Mouse (Mus musculus) lung, embryonic 16.5 days (tissue): Measurements from ENCODE around the gene Ggcx. TPM values are rescaled to one million over a fixed set of nuclear protein-coding genes. Genes with fewer than 3 reads are reported as not detected.
"Not testable (repeated sequence)": the region's sequence is repeated elsewhere in the genome, so short reads cannot be mapped to it uniquely, and the experiment has no call there.

ENCODE experiments used
- ATAC-seq: fragments of 200-750 bp; cut with Nextera tagmentation; 2 replicates; pipeline ENCODE4 v1.8.0; 2017; ENCODE audit warnings: low read depth, mild to moderate bottlenecking, moderate library complexity
- H3K27ac ChIP-seq: fragments of 300-500 bp; sonication (generic); 2 replicates; pipeline ENCODE4 v1.5.1; 2014; ENCODE audit warnings: mild to moderate bottlenecking, control low read depth, low read length
- H3K27me3 ChIP-seq: fragments of 300-500 bp; sonication (generic); 2 replicates; pipeline ENCODE4 v1.6.1; 2014; ENCODE audit warnings: low read depth, low read length, mixed read lengths; ENCODE audit not compliant: control insufficient read depth, insufficient read depth
- H3K36me3 ChIP-seq: fragments of 300-500 bp; sonication (generic); 2 replicates; pipeline ENCODE4 v1.6.1; 2014; ENCODE audit warnings: low read length; ENCODE audit not compliant: control insufficient read depth, insufficient read depth
- H3K4me1 ChIP-seq: fragments of 300-500 bp; sonication (generic); replicated peaks from 2 replicates; pipeline ENCODE4 v1.6.1; 2014; ENCODE audit warnings: low read length, mixed read lengths; ENCODE audit not compliant: control insufficient read depth, insufficient read depth
- H3K4me2 ChIP-seq: fragments of 300-500 bp; sonication (generic); 2 replicates; pipeline ENCODE4 v1.6.1; 2014; ENCODE audit warnings: low read depth, low read length, control low read depth
- H3K4me3 ChIP-seq: fragments of 300-500 bp; sonication (generic); 2 replicates; pipeline ENCODE4 v1.5.1; 2014; ENCODE audit warnings: mild to moderate bottlenecking, low read length, control low read depth
- H3K9ac ChIP-seq: fragments of 300-500 bp; sonication (generic); 2 replicates; pipeline ENCODE4 v1.6.1; 2014; ENCODE audit warnings: low read length, control low read depth
- H3K9me3 ChIP-seq: fragments of 300-500 bp; sonication (generic); 2 replicates; pipeline ENCODE4 v1.6.1; 2016; ENCODE audit warnings: low read length; ENCODE audit not compliant: control insufficient read depth
- WGBS: fragments of 180-500 bp; shearing (Covaris S2); extraction: QIAGEN DNeasy Blood & Tissue Kit; methylation state at CpG from one replicate; pipeline ENCODE4 v1.1.7; 2014; 5-methylcytosine and 5-hydroxymethylcytosine counted together
- polyA plus RNA-seq: library from polyadenylated mRNA; unstranded; fragments of >200 nt; fragmentation: Nextera tagmentation; extraction: Ambion mirVana; gene quantifications from 2 replicates; pipeline ENCODE4 v1.2.1, GENCODE M21; 2015

Ggcx gene
- polyA plus RNA-seq, 1 experiment from 2014 or later = 38.7 TPM

DNA sequence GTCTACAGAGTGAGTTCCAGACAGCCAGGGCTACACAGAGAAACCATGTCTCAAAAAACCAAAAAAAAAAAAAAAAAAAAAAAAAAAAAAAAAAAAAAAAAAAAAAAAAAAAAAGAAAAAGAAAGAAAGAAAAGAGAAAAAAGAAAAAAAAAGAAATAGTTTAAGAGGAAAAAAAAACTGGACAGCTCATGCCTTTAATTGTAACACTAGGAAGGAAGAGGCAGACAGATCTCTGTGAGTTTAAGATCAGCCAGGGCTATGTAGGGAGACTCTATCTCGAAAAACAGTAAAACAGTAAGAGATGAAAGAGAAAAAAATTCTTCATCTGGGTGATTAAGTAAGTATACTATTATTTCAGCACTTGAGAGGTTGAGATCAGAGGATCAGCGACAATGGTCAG lies 37.7 kb downstream of the Ggcx start:
- not testable (repeated sequence) for ATAC-seq, H3K27ac ChIP-seq, H3K4me3 ChIP-seq, H3K36me3 ChIP-seq, H3K4me2 ChIP-seq, H3K27me3 ChIP-seq, H3K9ac ChIP-seq, H3K9me3 ChIP-seq
- WGBS = 69% methylated on average over 2 of the region's 2 CpGs
- peaks cover 11% of the 10 kb centered on the region; the same call in 1 of the 2 replicates for H3K4me1 ChIP-seq

DNA sequence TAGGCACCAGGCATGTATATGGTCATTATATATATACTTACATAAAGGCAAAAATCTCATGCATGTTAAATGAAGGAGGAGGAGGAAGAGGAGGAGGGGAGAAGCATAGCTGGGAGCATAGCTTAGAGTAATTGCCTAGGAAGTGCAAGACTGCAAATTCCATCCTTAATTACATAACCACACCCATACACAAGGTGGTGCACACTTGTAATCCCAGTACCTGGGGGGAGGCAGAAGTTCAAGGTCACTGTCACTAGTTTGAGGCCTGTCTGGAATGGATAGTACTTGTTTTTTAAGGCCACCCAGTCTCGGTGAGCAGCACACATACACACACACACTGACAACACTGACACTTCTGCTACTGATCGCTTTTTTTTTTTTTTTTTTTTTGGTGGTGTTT lies 38.2 kb downstream of the Ggcx start:
- Histone ChIP-seq H3K9ac (no peak overlapping the region), H3K36me3 (no peaks in the 10 kb centered on the region), H3K27ac (no peak overlapping the region), H3K4me1 (peaks cover 11% of the 10 kb centered on the region; the same call in 1 of the 2 replicates), H3K9me3 (no peaks in the 10 kb centered on the region), H3K27me3 (no peaks in the 10 kb centered on the region), H3K4me2 (no peak overlapping the region), H3K4me3 (no peak overlapping the region)
- WGBS = 79% methylated on average over 2 of the region's 2 CpGs
- no peak for ATAC-seq

DNA sequence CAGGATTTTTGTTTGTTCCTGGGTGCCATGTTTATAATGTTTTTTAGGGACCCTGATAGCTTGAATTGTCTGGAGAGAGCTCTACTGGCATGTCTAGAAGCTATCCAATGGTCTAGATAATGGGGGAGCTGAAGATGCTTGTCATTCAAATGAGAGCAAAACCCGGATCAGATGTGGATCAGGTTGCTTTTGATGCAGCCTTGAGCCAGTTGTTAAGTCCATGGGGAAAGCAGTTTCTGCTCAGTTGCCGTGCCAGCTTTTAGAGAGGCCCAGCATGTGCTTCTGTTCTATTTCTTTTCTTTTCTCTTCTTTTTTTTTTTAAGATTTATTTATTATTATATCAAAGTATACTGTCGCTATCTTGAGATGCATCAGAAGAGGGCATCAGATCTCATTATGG lies 39.5 kb downstream of the Ggcx start:
- H3K27me3 ChIP-seq = no peaks in the 10 kb centered on the region
- no peaks in the 10 kb centered on the region for H3K36me3 ChIP-seq
- WGBS = 81% methylated on average over 3 of the region's 3 CpGs
- no peak overlapping the region for H3K4me3 ChIP-seq
- H3K9me3 ChIP-seq = no peaks in the 10 kb centered on the region
- peaks cover 11% of the 10 kb centered on the region; the same call in 1 of the 2 replicates for H3K4me1 ChIP-seq
- no peak overlapping the region for H3K4me2 ChIP-seq
- H3K9ac ChIP-seq = no peak overlapping the region
- ATAC-seq = no peak
- no peak overlapping the region for H3K27ac ChIP-seq

DNA sequence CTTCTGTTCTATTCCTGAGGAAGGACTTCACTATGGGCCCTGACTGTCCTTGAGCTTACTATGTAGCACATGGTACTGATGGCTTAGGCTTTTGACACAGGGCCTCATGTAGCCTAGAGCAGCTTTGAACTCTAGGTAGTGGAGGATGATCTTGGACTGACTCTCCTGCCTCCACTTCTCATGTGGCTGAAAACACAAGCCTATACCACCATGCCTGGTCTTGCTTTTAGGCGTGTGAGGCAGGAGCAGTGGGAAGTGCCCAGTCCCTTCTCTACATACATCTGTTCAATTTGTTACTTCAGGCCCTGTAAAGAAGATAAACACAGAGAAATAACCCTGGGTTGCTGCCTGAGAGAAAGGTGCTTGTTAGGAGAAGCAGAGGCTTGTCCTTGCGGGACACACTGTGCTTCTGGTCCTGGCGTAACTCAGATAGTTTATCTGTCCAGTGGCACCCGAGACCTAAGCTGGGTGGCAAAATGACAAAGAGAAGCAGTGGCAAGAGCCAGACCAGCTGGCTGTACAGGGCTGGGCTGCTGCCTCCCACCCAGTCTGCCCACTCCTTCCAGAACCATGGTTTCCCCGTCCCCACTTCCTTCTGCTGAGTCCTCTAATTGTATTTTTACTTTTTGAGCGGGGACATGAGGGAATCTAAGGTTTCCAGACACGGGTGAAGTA lies 40.1 kb downstream of the Ggcx start:
- no peaks in the 10 kb centered on the region for H3K36me3 ChIP-seq
- no peaks in the 10 kb centered on the region for H3K27me3 ChIP-seq
- peak; percentile 86 for ATAC-seq
- peak overlapping the region; percentile 21 for H3K27ac ChIP-seq
- 38% methylated on average over 7 of the region's 7 CpGs for WGBS
- H3K4me3 ChIP-seq = no peak overlapping the region
- H3K4me2 ChIP-seq = no peak overlapping the region
- H3K9me3 ChIP-seq = no peaks in the 10 kb centered on the region
- H3K9ac ChIP-seq = no peak overlapping the region
- peaks cover 16% of the 10 kb centered on the region for H3K4me1 ChIP-seq

DNA sequence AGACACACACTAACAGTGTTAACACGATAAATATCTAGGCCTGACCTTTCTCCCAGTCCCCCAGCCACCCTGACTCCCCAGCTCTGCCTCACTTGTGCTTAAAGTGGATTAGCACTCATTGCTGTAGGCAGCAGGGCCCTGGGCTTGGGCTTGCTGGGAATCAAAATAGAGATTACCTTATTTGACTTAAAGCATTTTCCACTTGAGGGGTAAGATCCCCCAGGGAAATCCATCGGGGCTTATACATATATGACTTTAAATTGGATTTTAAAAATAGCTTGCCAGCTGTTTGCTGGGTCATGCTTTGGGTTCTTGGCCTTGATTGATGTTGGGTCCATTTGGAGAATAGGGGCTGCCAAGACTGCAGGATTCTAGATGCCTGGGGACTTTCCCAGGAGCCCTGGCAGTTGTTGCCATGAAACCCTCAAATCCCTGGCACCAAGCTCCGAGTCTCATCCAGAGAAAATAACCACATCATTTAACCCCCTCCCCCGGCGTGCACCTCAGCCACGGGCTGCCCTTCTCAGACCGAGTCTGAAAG lies 40.8 kb downstream of the Ggcx start:
- peak; percentile 12; the same call in 1 of the 2 replicates for ATAC-seq
- H3K27me3 ChIP-seq = no peaks in the 10 kb centered on the region
- H3K27ac ChIP-seq = peak overlapping the region; percentile 21
- no peak overlapping the region for H3K9ac ChIP-seq
- H3K4me1 ChIP-seq = peaks cover 17% of the 10 kb centered on the region
- 52% methylated on average over 7 of the region's 7 CpGs for WGBS
- H3K36me3 ChIP-seq = no peaks in the 10 kb centered on the region
- no peak overlapping the region for H3K4me3 ChIP-seq
- no peaks in the 10 kb centered on the region for H3K9me3 ChIP-seq
- no peak overlapping the region for H3K4me2 ChIP-seq

DNA sequence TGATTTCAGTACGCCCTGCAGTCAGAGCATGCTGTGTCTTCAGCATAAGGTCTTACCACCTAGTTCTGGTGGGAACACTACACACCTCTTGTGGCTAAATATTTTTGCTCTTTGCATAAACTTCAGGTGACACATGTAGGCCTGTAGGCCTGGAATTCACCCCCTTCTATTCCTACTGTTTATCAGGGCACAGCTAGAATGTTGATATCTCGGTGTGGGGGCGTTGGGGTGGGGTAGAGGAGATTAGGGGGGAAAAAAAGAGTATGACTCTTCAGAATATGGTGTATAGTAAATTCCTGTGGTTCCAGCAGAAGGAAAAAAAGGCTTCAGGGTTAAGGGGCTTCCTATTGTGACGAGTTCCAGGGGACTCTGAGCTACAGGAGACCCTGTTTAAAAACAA lies 42.5 kb downstream of the Ggcx start:
- H3K4me2 ChIP-seq = no peak overlapping the region
- no peak overlapping the region for H3K9ac ChIP-seq
- no peaks in the 10 kb centered on the region for H3K9me3 ChIP-seq
- ATAC-seq = no peak
- WGBS = 69% methylated on average over 4 of the region's 4 CpGs
- no peaks in the 10 kb centered on the region for H3K27me3 ChIP-seq
- H3K36me3 ChIP-seq = no peaks in the 10 kb centered on the region
- H3K4me1 ChIP-seq = peaks cover 17% of the 10 kb centered on the region
- H3K4me3 ChIP-seq = no peak overlapping the region
- H3K27ac ChIP-seq = no peak overlapping the region

DNA sequence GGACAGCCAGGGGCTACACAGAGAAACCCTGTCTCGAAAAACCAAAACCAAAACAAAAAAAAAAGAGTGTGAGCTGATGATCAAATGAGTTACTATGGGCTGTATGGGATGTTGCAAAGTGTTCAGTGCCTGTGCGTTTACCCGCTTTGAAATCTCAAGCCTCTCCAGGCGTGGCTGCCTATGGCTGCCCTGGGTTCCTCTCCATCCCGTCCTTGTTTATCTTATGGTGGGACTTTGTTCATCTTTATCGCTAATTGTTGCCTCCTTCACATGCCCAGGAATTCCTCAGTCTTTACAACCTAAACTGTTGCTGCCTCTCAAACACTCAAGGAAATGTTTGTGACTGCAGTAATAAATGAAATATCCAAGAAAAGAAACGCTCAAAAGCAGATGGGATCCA lies 44.3 kb downstream of the Ggcx start:
- no peak overlapping the region for H3K4me2 ChIP-seq

DNA sequence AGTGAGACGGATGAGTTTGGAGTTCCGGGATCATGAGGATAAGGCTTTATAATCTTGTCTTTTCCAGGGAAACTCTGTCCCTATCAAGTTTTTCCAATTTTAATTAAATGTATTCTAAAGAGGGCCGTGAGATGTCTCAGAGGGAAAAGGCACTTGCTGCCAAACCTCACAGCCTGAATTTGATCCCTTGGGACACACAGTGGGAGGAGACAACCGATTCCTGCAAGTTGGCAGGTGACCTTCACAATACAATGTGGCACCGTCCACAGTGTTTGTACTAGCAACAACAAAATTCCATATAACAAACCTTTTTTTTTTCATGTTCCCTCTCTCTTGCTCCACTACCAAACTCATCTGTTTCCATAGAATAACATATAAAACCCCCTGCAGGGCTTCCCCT lies 44.8 kb downstream of the Ggcx start:
- 22% methylated on average over 5 of the region's 5 CpGs for WGBS
- no peak for ATAC-seq
- Histone ChIP-seq H3K27ac (no peak overlapping the region; the same call in 1 of the 2 replicates), H3K4me1 (peaks cover 17% of the 10 kb centered on the region), H3K9me3 (no peaks in the 10 kb centered on the region), H3K36me3 (no peaks in the 10 kb centered on the region), H3K9ac (no peak overlapping the region), H3K4me3 (no peak overlapping the region), H3K4me2 (no peak overlapping the region), H3K27me3 (no peaks in the 10 kb centered on the region)

More for the DNA sequence above, 44.3 kb downstream of the Ggcx start:
- Histone ChIP-seq H3K36me3 (no peaks in the 10 kb centered on the region), H3K4me1 (peaks cover 17% of the 10 kb centered on the region), H3K27me3 (no peaks in the 10 kb centered on the region), H3K9ac (no peak overlapping the region), H3K9me3 (no peaks in the 10 kb centered on the region), H3K4me3 (no peak overlapping the region), H3K27ac (peak overlapping the region; percentile 25)
- WGBS = 38% methylated on average over 7 of the region's 7 CpGs
- ATAC-seq = no peak

DNA sequence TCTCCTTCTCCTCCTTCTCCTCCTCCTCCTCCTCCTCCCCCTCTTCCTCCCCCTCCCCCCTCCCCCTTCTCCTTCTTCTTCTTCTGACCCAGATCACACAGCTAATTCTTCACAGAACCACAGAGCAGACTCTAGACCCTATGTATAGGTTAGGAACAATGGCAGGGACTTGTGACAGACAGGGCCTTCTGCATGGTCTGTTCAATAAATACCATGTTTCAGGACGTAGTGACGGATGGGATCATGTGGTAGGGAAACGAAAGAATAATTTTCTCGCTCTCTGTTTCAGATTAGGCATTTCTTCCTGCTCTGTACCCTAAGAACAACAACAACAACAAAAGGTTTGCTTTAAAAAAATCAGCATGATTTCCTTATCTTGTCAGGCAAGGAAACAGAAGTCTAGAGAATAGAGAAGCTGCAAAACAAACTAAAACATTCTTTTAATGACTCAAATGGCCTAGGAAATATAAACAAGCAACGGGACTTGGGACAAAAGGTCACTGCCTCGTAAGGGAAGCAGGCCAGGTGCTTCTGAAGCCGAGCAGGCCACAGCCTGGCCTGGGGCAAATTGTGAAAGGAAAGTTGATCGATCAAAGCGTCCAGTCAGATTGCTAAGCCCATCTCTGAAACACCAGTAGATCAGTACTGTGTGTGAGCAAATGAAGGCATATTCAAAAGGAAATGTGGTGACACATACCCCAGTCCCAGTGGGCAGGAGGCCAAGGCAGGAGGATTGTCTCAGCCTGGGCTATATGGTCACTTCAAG lies 46.1 kb downstream of the Ggcx start:
- 32% methylated on average over 9 of the region's 9 CpGs for WGBS
- Histone ChIP-seq H3K9me3 (no peaks in the 10 kb centered on the region), H3K9ac (no peak overlapping the region), H3K4me1 (peaks cover 6% of the 10 kb centered on the region), H3K4me3 (no peak overlapping the region), H3K27me3 (no peaks in the 10 kb centered on the region), H3K4me2 (no peak overlapping the region), H3K36me3 (no peaks in the 10 kb centered on the region), H3K27ac (no peak overlapping the region)
- ATAC-seq = peak; percentile 51; the same call in 1 of the 2 replicates
